Mouse (Mus musculus) hindbrain, postnatal 0 days (tissue): ENCODE results near the gene Nkx2-5. TPM values are rescaled to one million over a fixed set of nuclear protein-coding genes. Genes with fewer than 3 reads are reported as not detected.

Experiments used
- ATAC-seq: fragments of 200-750 bp; cut with Nextera tagmentation; 2 replicates; pipeline ENCODE4 v1.8.0; 2017; ENCODE audit warnings: mild to moderate bottlenecking, moderate TSS enrichment, moderate library complexity
- DNase-seq: peaks from one replicate; pipeline ENCODE4 v3.0.0-alpha.2; 2015; ENCODE audit warnings: low spot score
- H3K27ac ChIP-seq: fragments of 300-500 bp; sonication (generic); 2 replicates; pipeline ENCODE4 v1.5.1; 2014; ENCODE audit warnings: mild to moderate bottlenecking
- H3K27me3 ChIP-seq: fragments of 300-500 bp; sonication (generic); 2 replicates; pipeline ENCODE4 v1.6.1; 2014; ENCODE audit warnings: low read length, mixed read lengths; ENCODE audit not compliant: insufficient read depth
- H3K36me3 ChIP-seq: fragments of 300-500 bp; sonication (generic); 2 replicates; pipeline ENCODE4 v1.6.1; 2014; ENCODE audit warnings: low read length, mixed read lengths; ENCODE audit not compliant: insufficient read depth
- H3K4me1 ChIP-seq: fragments of 300-500 bp; sonication (generic); 2 replicates; pipeline ENCODE4 v1.6.1; 2014; ENCODE audit warnings: antibody characterized with exemption, low read length, mixed read lengths; ENCODE audit not compliant: insufficient read depth
- H3K4me2 ChIP-seq: fragments of 300-500 bp; sonication (generic); 2 replicates; pipeline ENCODE4 v1.6.1; 2014; ENCODE audit warnings: low read depth, mild to moderate bottlenecking, low read length, moderate library complexity, mixed read lengths
- H3K4me3 ChIP-seq: fragments of 300-500 bp; sonication (generic); 2 replicates; pipeline ENCODE4 v1.5.1; 2014; ENCODE audit warnings: low read length
- H3K9ac ChIP-seq: fragments of 300-500 bp; sonication (generic); replicated peaks from 2 replicates; pipeline ENCODE4 v1.6.1; 2014; ENCODE audit warnings: mild to moderate bottlenecking, low read length, moderate library complexity, mixed read lengths
- H3K9me3 ChIP-seq: fragments of 300-500 bp; sonication (generic); 2 replicates; pipeline ENCODE4 v1.6.1; 2016; ENCODE audit warnings: low read length, mixed read lengths
- CTCF ChIP-seq: IDR thresholded peaks from 2 replicates; pipeline ENCODE4 v1.5.1; 2016; ENCODE audit warnings: antibody characterized with exemption, control low read depth, low read depth
- WGBS: fragments of 180-500 bp; shearing (Covaris S2); extraction: QIAGEN DNeasy Blood & Tissue Kit; methylation state at CpG from one replicate; pipeline ENCODE4 v1.1.7; 2014; 5-methylcytosine and 5-hydroxymethylcytosine counted together
- polyA plus RNA-seq: library from polyadenylated mRNA; unstranded; fragments of >200 nt; fragmentation: Nextera tagmentation; extraction: Ambion mirVana; gene quantifications from 2 replicates; pipeline ENCODE4 v1.2.1, GENCODE M21; 2015
- total RNA-seq: library from RNA; depleted of rRNA; stranded (reverse); fragments of >200 nt; gene quantifications from 2 replicates; pipeline ENCODE4 v1.2.3, GENCODE M21; 2014; rRNA removed

Nkx2-5 gene
- total RNA-seq (not detected in 2 replicates), polyA plus RNA-seq (not detected in 2 replicates)

DNA sequence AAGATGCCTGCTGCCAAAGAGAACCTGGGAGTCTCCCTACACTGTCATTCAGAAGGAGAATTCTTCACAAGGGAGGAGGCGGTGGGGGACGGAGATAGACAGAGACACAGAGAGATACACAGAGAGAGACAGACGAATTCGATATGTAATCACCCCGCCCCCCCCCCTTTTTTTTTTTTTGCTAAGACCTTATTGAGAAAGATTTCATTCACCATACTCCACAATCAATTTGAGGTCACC, at the start of gene Nkx2-5:
Gene Nkx2-5 (minus strand): TSS at position 101 of the 240 bp plus-strand sequence.
- ATAC-seq (no peak), DNase-seq (no peak)
- Histone ChIP-seq H3K9me3 (no peaks in the 10 kb centered on the region), H3K4me3 (no peak within 1 kb of the TSS; the same call in 1 of the 2 replicates), H3K9ac (no peak within 1 kb of the TSS), H3K27me3 (peaks cover 81% of the 10 kb centered on the region), H3K36me3 (no peaks in the 10 kb centered on the region), H3K27ac (no peak within 1 kb of the TSS), H3K4me2 (no peak within 1 kb of the TSS), H3K4me1 (no peaks in the 10 kb centered on the region)
- no peak for TF ChIP-seq CTCF
- 0% methylated on average over 4 of the region's 5 CpGs for WGBS

- DNase-seq (peak; percentile 37), ATAC-seq (0 out of 2 replicates have a peak, but pooled peaks have one; percentile 33)
- no peaks in the 10 kb centered on the region; the same call in 1 of the 2 replicates for H3K27me3 ChIP-seq
- H3K36me3 ChIP-seq: no peaks in the 10 kb centered on the region
- no peak overlapping the region for H3K9ac ChIP-seq
- no peaks in the 10 kb centered on the region for H3K9me3 ChIP-seq
- WGBS: 53% methylated on average over 6 of the region's 6 CpGs
- no peak for TF ChIP-seq CTCF
- H3K4me3 ChIP-seq: no peak overlapping the region
- peaks cover 10% of the 10 kb centered on the region for H3K4me1 ChIP-seq
- H3K27ac ChIP-seq: no peak overlapping the region
- H3K4me2 ChIP-seq: no peak overlapping the region
These were observed 49.5 kb upstream of the Nkx2-5 start for GRCm38 (mm10) chr17:26894342-26894741.

DNA sequence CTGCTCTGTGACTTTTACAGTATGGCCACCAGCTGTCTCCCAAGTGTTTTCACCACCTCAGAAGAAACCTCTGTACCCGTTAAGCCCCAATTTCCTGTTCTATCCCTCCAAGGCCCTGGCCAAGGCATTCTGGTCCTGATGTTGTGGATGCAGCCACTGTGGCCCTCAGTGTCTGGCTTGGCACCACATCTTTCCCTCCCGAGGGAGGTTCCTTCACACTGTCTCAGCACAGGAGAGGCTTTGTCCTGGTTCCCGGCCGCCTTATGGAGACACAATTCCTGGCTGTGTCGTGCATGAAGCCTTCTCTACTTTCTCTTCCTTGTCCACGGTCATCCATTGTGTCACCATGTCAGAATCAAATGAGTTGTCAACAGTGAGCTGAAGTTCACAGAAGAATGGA, 48.7 kb upstream of the Nkx2-5 start:
- TF ChIP-seq CTCF: no peak
- Histone ChIP-seq H3K36me3 (no peaks in the 10 kb centered on the region), H3K4me2 (no peak overlapping the region), H3K9ac (no peak overlapping the region), H3K9me3 (no peaks in the 10 kb centered on the region), H3K27ac (no peak overlapping the region), H3K27me3 (no peaks in the 10 kb centered on the region; the same call in 1 of the 2 replicates), H3K4me3 (no peak overlapping the region), H3K4me1 (peaks cover 10% of the 10 kb centered on the region)
- WGBS: 28% methylated on average over 6 of the region's 6 CpGs
- ATAC-seq (peak; percentile 45; the same call in 1 of the 2 replicates), DNase-seq (peak; percentile 25)

DNA sequence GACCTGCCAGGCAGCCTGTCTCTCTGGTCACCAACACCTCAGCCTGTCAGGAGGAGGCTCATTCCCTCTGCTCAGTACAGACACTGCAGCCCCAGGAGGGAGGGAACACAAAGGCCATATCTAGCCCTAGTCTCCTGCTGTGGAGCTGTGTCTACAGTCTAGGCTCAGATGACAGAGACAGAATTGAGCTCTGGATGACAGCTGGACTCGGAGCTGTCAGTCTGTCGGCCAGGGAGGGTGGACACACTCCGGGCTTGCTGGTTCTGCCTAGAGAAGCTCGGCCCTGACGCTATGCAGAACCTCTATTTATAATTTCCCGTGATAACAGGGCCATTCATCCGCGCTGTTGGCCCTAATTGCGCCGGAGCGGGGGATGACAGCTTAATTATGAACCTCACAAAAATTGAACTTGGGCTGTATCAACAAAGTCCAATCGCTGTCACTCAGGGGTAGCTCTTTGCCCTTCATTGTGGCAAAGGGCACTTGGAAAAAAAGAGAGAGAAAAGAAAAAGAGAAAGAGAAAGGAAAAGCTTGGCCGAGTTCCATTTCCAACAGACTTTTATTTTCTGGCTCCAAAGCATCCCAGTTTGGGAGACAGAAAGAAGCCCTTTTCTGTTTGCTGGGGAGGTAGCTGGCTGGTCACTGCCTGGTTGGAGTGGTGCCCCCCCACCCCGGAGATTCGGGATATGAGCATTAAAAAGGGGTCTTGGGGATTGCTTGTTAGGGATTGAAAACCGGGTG, 48.0 kb upstream of the Nkx2-5 start:
- Histone ChIP-seq H3K4me3 (no peak overlapping the region), H3K4me1 (peaks cover 10% of the 10 kb centered on the region), H3K36me3 (no peaks in the 10 kb centered on the region), H3K27me3 (no peaks in the 10 kb centered on the region; the same call in 1 of the 2 replicates), H3K27ac (no peak overlapping the region), H3K9me3 (no peaks in the 10 kb centered on the region), H3K9ac (no peak overlapping the region), H3K4me2 (peak overlapping the region; percentile 30)
- ATAC-seq (peak; percentile 36), DNase-seq (peak; percentile 23)
- WGBS: 22% methylated on average over 16 of the region's 16 CpGs
- TF ChIP-seq CTCF: no peak

- H3K27me3 ChIP-seq: no peaks in the 10 kb centered on the region
- no peak overlapping the region for H3K27ac ChIP-seq
- WGBS: 30% methylated on average over 3 of the region's 3 CpGs
- TF ChIP-seq CTCF: no peak
- ATAC-seq (no peak), DNase-seq (no peak)
- H3K36me3 ChIP-seq: no peaks in the 10 kb centered on the region
- H3K4me2 ChIP-seq: no peak overlapping the region
- H3K9me3 ChIP-seq: no peaks in the 10 kb centered on the region
- H3K4me3 ChIP-seq: no peak overlapping the region
- H3K9ac ChIP-seq: no peak overlapping the region
- H3K4me1 ChIP-seq: peaks cover 16% of the 10 kb centered on the region
These were observed 43.1 kb upstream of the Nkx2-5 start for GRCm38 (mm10) chr17:26887926-26888325.

DNA sequence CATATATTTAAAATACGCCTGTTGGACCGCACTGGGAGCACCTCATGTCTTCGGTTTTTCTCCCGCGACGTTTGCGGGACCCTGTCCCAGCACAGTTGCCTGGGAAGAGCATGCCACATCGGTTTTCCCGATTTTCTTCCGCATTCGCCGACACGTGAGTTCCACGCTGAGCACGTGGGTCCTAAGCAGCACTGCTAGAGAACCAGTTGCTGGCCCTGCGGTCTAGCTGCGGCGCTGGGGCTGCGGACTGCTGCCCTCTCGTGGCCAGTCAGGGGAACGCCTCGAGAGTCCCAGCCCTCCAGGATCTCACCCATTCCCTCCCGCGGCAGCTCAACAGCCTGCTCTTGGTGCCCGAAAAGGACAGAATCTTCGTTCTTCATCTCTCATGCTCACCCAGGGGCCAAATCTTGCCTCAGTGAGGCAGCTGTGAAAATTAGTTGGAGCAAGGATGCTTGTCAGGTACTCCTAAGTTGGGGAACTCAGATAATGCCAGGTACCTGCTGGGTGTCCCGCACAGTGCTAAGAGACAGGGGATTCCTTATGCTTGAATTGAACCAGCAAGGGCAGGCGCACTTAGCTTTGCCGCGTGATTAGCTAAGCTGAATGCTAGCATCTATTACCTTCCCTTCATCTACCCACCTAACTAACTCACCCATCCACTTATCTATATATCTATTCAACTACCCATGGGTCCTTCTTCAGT, 41.4 kb upstream of the Nkx2-5 start:
- peaks cover 10% of the 10 kb centered on the region for H3K4me1 ChIP-seq
- H3K36me3 ChIP-seq: no peaks in the 10 kb centered on the region
- H3K27me3 ChIP-seq: no peaks in the 10 kb centered on the region
- H3K27ac ChIP-seq: no peak overlapping the region
- peak; percentile 90 for ATAC-seq
- H3K4me2 ChIP-seq: peak overlapping the region; percentile 58
- peak; percentile 91 for DNase-seq
- H3K4me3 ChIP-seq: peak overlapping the region; percentile 35
- WGBS: 9% methylated on average over 30 of the region's 30 CpGs
- TF ChIP-seq CTCF: peak; percentile 100
- no peak overlapping the region for H3K9ac ChIP-seq
- H3K9me3 ChIP-seq: no peaks in the 10 kb centered on the region
